Mouse (Mus musculus) stomach, embryonic 16.5 days (tissue): ENCODE measurements at regions not wholly inside any gene's neighbourhood (a gene's known extent, or its start where the extent isn't known, plus 50 kb on each side); places are given as distances from the start of the nearest gene placed in this dataset.
"Not testable (repeated sequence)": the region's sequence is repeated elsewhere in the genome, so short reads cannot be mapped to it uniquely, and the experiment has no call there.

Experiments
- ATAC-seq: fragments of 200-750 bp; cut with Nextera tagmentation; 2 replicates; pipeline ENCODE4 v1.8.0; 2017; ENCODE audit warnings: moderate number of reproducible peaks, moderate TSS enrichment; ENCODE audit not compliant: insufficient read depth, low FRiP score
- H3K27ac ChIP-seq: fragments of 300-500 bp; sonication (generic); 2 replicates; pipeline ENCODE4 v1.5.1; 2014; ENCODE audit warnings: low read length
- H3K27me3 ChIP-seq: fragments of 300-500 bp; sonication (generic); 2 replicates; pipeline ENCODE4 v1.6.1; 2014; ENCODE audit warnings: low read length, control low read depth, mixed read lengths; ENCODE audit not compliant: control insufficient read depth, insufficient read depth
- H3K36me3 ChIP-seq: fragments of 300-500 bp; sonication (generic); 2 replicates; pipeline ENCODE4 v1.6.1; 2014; ENCODE audit warnings: low read length; ENCODE audit not compliant: control insufficient read depth, insufficient read depth
- H3K4me1 ChIP-seq: fragments of 300-500 bp; sonication (generic); 2 replicates; pipeline ENCODE4 v1.6.1; 2014; ENCODE audit warnings: low read length, control low read depth, mixed read lengths; ENCODE audit not compliant: control insufficient read depth, insufficient read depth
- H3K4me2 ChIP-seq: fragments of 300-500 bp; sonication (generic); 2 replicates; pipeline ENCODE4 v1.6.1; 2014; ENCODE audit warnings: low read depth, low read length, mixed read lengths
- H3K4me3 ChIP-seq: fragments of 300-500 bp; sonication (generic); replicated peaks from 2 replicates; pipeline ENCODE4 v1.5.1; 2014; ENCODE audit warnings: mild to moderate bottlenecking, low read length
- H3K9ac ChIP-seq: fragments of 300-500 bp; sonication (generic); 2 replicates; pipeline ENCODE4 v1.6.1; 2014; ENCODE audit warnings: low read length
- H3K9me3 ChIP-seq: fragments of 300-500 bp; sonication (generic); replicated peaks from 2 replicates; pipeline ENCODE4 v1.6.1; 2016; ENCODE audit warnings: low read length, control low read depth; ENCODE audit not compliant: control insufficient read depth
- WGBS: fragments of 180-500 bp; shearing (Covaris S2); extraction: QIAGEN DNeasy Blood & Tissue Kit; methylation state at CpG from one replicate; pipeline ENCODE4 v1.1.7; 2014; 5-methylcytosine and 5-hydroxymethylcytosine counted together

DNA sequence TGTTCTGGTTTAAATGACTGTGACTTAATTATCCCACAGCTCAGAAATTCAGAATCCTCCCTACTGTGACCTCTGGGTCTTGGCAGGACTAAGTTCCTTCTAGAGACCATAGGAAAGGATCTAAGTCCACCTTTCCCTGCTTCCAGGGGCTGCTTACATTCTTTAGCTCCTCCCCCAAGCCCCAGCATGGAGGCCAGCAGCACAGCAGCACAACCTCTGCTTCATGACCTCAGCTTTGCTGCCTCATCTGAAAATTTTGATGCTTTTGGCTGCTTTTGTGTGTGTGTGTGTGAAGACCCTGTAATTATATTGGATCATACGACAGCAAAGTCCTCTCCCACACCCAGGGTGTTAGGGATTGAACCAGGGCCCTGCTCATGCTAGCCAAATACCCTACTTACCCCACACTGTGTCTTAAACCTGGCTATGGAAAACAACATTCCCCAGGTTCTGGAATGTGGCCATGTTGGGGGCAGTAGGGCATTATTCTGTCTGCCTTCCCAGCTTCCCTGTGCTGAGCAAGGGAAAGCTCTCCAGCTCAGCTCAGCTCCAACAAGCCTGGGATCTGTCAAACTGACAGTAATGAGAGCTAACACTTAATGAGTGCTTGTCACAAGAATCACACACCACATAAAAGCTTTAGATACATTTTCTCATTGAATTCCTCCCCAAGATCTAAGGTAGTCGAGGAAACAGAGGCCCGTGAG is 359.9 kb downstream of the Fut8 start:
- peak overlapping the region; percentile 11; the same call in 1 of the 2 replicates for H3K9ac ChIP-seq
- 36% methylated on average over 3 of the region's 3 CpGs for WGBS
- no peak overlapping the region for H3K4me3 ChIP-seq
- peak; percentile 84 for ATAC-seq
- H3K36me3 ChIP-seq = no peaks in the 10 kb centered on the region
- H3K4me2 ChIP-seq = no peak overlapping the region
- no peaks in the 10 kb centered on the region for H3K9me3 ChIP-seq
- peaks cover 18% of the 10 kb centered on the region for H3K4me1 ChIP-seq
- peak overlapping the region; percentile 60 for H3K27ac ChIP-seq
- H3K27me3 ChIP-seq = no peaks in the 10 kb centered on the region

DNA sequence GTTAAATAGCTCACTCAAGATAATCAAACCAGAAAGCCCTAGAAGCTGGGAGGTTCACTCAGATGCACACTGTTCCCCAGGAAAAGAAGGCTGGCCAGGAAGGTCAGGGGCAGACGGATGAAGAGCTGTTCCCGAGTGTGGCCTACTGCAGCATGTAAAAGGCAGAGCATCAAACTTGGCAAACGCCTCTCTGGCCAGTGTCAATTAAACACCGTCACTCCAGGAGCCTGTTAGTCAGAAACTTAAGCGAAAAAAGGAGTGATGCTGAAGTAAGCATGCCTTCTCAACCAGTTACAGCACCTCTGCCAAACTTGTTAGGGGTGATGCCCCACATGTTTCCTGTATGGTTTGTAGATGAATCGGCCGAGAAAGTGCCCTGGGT is 360.4 kb downstream of the Fut8 start:
- Histone ChIP-seq H3K9ac (peak overlapping the region; percentile 11; the same call in 1 of the 2 replicates), H3K27me3 (no peaks in the 10 kb centered on the region), H3K36me3 (no peaks in the 10 kb centered on the region), H3K4me2 (no peak overlapping the region), H3K9me3 (no peaks in the 10 kb centered on the region), H3K27ac (peak overlapping the region; percentile 60; the same call in 1 of the 2 replicates), H3K4me3 (no peak overlapping the region), H3K4me1 (peaks cover 18% of the 10 kb centered on the region)
- peak; percentile 41; the same call in 1 of the 2 replicates for ATAC-seq
- WGBS = 30% methylated on average over 7 of the region's 7 CpGs

DNA sequence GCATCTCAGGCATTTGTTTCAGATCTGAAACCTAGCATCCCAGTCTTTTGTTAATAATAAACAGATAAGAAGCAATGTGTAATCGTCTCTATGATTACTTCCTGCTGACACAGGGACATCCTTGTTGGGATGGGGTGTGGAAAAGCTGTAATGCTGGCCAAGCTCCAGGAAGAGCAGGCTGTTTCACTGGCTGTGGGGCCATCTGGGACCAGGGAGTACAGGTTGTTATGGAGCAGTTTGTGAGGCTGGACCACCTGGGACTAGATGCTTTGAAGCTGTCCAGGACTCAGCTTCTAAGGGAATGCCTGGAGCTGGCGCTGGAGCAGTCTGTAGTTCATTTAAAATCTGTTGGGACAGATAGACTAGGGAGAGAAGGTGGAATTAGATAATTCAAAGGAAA is 361.5 kb downstream of the Fut8 start:
- Histone ChIP-seq H3K4me1 (peaks cover 18% of the 10 kb centered on the region), H3K27ac (no peak overlapping the region), H3K9ac (no peak overlapping the region), H3K4me2 (no peak overlapping the region), H3K4me3 (no peak overlapping the region), H3K9me3 (no peaks in the 10 kb centered on the region), H3K27me3 (no peaks in the 10 kb centered on the region), H3K36me3 (no peaks in the 10 kb centered on the region)
- ATAC-seq = no peak
- WGBS = 47% methylated on average over 2 of the region's 2 CpGs

DNA sequence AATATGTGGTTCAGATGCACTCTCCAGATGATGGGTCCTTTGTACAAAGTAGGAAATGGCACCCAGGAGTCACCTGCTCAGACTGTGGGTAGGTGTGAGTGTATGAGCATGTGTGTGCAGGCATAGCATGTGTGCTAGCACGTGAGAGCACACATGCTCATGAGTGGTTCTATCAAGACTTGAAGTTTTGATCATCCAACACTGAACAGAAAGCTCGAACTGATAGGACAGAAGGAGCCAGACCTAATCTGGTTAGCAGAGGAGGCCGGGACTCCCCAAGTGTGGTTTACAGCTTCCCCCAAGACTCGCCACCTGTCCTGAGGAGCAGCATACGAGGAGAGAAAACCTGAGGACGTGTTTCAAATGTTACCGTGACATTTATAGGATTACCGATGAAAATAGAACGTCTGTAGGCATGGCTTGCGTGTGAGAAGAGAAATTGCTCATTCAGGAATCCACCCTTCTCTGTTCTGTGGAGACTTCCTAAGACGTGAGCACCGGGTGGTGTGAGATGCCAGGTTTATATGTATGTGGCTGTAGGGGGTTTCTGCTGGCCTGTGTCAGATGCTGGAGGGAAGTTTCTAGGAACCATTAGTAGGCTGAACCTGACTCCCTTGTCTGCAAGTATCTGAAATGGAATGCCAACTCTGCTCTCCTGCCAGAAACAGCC is 366.0 kb downstream of the Fut8 start:
- no peak for ATAC-seq
- H3K36me3 ChIP-seq = no peaks in the 10 kb centered on the region
- no peaks in the 10 kb centered on the region for H3K9me3 ChIP-seq
- H3K4me1 ChIP-seq = 0 out of 2 replicates have a peak, but pooled peaks cover 2% of the 10 kb centered on the region
- no peak overlapping the region for H3K27ac ChIP-seq
- no peak overlapping the region for H3K4me2 ChIP-seq
- H3K4me3 ChIP-seq = no peak overlapping the region
- no peaks in the 10 kb centered on the region for H3K27me3 ChIP-seq
- H3K9ac ChIP-seq = no peak overlapping the region
- WGBS = 84% methylated on average over 12 of the region's 12 CpGs

DNA sequence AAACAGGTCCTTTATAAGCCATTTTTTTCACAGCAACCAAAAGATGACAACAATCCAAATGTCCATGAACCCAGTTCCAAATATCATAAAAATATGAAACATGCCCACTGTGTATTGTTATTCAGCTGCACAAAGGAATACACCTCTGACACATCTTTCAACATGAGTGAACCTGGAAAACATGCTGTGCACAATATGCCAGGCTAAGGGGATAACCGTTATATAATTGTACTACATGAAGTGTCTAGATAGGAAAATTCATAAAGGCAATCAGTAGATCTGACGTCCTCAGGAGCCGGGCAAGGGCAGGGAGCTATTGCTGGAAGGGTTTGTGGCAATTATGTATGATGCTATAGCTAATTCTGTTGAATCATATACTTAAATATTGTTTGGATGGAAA is 379.6 kb downstream of the Fut8 start:
- no peak for ATAC-seq
- Histone ChIP-seq H3K4me2 (no peak overlapping the region), H3K4me3 (no peak overlapping the region), H3K27me3 (no peaks in the 10 kb centered on the region), H3K4me1 (no peaks in the 10 kb centered on the region), H3K9ac (no peak overlapping the region), H3K9me3 (no peaks in the 10 kb centered on the region), H3K27ac (no peak overlapping the region), H3K36me3 (no peaks in the 10 kb centered on the region)
- WGBS = 91% methylated on average over 3 of the region's 3 CpGs

DNA sequence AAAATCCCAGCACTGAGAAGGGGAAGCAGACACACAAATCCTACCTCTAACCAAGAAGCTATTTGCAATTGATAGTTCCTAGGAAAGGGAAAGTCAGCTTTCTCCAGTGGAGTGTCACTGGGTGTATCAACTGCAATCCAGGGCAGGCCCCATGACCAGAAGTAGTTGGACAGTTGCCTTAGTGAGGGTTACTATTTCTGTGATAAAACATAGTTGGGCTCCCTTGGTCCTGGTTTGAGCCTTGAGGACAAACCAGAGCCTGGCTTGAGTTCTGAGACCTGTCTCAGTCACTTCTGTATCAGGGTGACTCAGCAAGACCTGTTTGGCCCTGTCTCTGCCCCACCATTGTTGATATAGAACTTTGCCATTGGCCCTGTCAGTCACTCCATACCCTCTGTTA is 384.3 kb downstream of the Fut8 start:
- H3K27me3 ChIP-seq = no peaks in the 10 kb centered on the region

DNA sequence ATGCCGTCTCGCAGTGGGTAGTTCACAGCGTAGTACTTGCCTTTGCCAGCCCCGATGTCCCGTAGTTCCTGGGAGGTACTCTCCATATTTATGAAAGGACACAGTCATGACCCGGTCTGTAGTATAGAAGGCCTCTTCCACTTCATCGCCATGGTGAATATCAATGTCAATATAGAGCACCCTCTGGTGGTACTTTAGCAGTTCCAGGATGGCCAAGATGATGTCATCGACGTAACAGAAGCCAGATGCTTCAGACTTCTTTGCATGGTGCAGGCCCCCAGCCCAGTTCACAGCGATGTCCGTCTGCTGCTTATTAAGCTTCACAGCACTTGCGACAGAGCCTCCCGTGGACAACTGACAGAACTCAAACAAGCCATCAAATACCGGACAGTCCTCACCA is 386.4 kb downstream of the Fut8 start:
- not testable (repeated sequence) for ATAC-seq, H3K27ac ChIP-seq, H3K4me3 ChIP-seq, H3K9ac ChIP-seq, H3K9me3 ChIP-seq, H3K36me3 ChIP-seq, H3K4me1 ChIP-seq, H3K4me2 ChIP-seq, H3K27me3 ChIP-seq
- WGBS = 92% methylated on average over 14 of the region's 14 CpGs

More for the DNA sequence above, 384.3 kb downstream of the Fut8 start:
- Histone ChIP-seq H3K4me1 (no peaks in the 10 kb centered on the region), H3K9ac (no peak overlapping the region), H3K4me2 (no peak overlapping the region), H3K36me3 (no peaks in the 10 kb centered on the region), H3K9me3 (no peaks in the 10 kb centered on the region), H3K27ac (no peak overlapping the region), H3K4me3 (no peak overlapping the region)
- no peak for ATAC-seq

DNA sequence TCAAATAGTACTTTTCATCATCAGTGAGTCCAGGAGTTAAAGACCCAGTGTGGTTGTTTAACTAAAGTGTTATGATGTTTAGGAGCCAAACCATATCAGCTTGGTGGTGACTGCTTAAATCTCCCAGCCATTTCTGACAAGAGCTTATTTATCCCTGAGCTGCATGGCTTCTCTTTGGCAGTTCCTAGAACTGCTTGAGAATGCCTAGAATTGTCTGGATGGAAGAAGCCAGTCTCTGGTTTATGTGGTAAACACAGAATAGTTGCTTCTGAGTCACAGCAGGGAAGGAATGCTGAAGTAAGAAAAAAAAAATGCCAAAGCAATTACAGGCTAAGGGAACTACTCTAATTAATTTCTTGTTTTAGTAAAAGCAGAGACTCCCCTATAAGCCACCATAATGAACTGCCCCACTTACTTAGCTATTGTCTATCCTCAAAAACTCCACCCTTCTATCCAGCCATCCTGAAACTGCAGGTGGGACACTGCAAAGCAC is 390.5 kb downstream of the Fut8 start:
- ATAC-seq = no peak
- Histone ChIP-seq H3K9me3 (no peaks in the 10 kb centered on the region), H3K27ac (no peak overlapping the region), H3K4me3 (no peak overlapping the region), H3K36me3 (no peaks in the 10 kb centered on the region), H3K4me2 (no peak overlapping the region), H3K27me3 (no peaks in the 10 kb centered on the region), H3K4me1 (no peaks in the 10 kb centered on the region), H3K9ac (no peak overlapping the region)

DNA sequence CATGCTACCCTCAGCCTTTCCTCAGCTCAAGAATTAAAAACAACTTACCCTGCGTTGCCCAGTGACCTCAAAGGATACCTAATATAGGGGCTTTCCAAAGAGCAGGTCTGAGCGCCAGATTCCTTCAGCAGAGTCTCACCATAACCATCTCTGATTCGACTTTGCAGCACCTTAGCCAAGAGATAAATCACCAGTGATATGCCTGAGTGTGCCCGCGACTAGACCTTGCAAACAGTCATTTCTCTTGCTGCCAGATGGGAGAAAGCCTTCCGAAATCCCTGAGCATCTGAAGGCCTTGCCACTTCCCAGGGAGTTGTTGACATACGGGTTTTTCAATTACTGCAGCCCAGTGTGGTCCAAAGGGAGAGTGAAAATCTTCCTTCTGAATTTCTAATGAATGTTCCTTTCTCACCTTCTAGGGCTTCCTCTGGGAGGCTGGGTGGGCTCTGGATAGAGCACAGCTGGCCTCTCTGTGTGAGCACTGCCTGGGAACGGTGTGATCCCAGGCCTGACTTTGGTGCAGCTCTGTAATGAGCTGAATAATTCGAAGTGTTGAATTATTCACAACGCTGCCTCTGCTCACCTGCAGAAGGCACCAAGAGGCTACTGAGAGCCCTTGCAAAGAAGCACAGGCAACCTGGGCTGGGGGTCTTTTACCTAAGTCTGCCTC is 396.2 kb downstream of the Fut8 start:
- H3K4me3 ChIP-seq = no peak overlapping the region
- WGBS = 21% methylated on average over 10 of the region's 10 CpGs
- no peaks in the 10 kb centered on the region for H3K36me3 ChIP-seq
- no peak overlapping the region for H3K4me2 ChIP-seq
- H3K27ac ChIP-seq = no peak overlapping the region
- no peak overlapping the region for H3K9ac ChIP-seq
- H3K27me3 ChIP-seq = no peaks in the 10 kb centered on the region
- H3K4me1 ChIP-seq = no peaks in the 10 kb centered on the region
- no peaks in the 10 kb centered on the region for H3K9me3 ChIP-seq
- ATAC-seq = no peak
